ENCODE assay signal across 8 mouse cellular contexts in genomic region chr1:134082987-134083516, GRCm38 (mm10). TPM values are rescaled to one million over a fixed set of nuclear protein-coding genes. Genes with fewer than 3 reads are reported as not detected.
DNase-seq lines count a peak whose midpoint lies in the region; ATAC-seq lines count a peak whose summit lies in the region.

No protein-coding gene starts in this region.

- intact Hi-C loops in heart, postnatal 25 days (cut with DNase I) = loop anchor here (1.0 kb wide), 1 partner anchor 9 kb away; no protein-coding TSS in a partner anchor

- no peak for ATAC-seq in megakaryocyte-erythroid progenitor cell, adult 5-6 weeks (replicated peaks; ENCODE audit: low FRiP score, low TSS enrichment, poor library complexity, severe bottlenecking)

- peak; percentile 97 for DNase-seq in heart, adult 11 months
- no peak for DNase-seq in heart, postnatal 25 days (ENCODE audit: low spot score)
- DNase-seq in CD4-positive helper T cell, adult 2 months (ENCODE audit: low read depth, low spot score) = peak; percentile 58
- DNase-seq in adrenal gland, postnatal 36 days = peak; percentile 76 to 82
- DNase-seq in heart, adult 8-10 months (ENCODE audit: low spot score) = peak; percentile 77
- DNase-seq in left cerebral cortex, adult 9 months (ENCODE audit: low spot score in 2 of 2) = peak; percentile 88 to 92
- DNase-seq in right cerebral cortex, postnatal 14 days = peak; percentile 73

RNA-seq across cellular contexts. Expression of gene Btg2, which starts 4.1 kb away (rescaled TPM):
- 10 to 100 TPM; 25.7 to 29.2 TPM for total RNA-seq in heart, postnatal 25 days (2021)
- 10 to 100 TPM; 38.7 to 39.1 TPM for total RNA-seq in adrenal gland, postnatal 36 days (2021)
- total RNA-seq in heart, adult 8-10 months (2022) = 10 to 100 TPM; 18.3 to 35.3 (median 28.0) TPM
- 2.0 and 3.9 TPM in 2 replicates for total RNA-seq in megakaryocyte-erythroid progenitor cell, adult 5-6 weeks (2014; fragmentation: Nextera tagmentation)
- total RNA-seq in megakaryocyte-erythroid progenitor cell, adult 5-6 weeks (2017) = 58.5 and 61.6 TPM in 2 replicates

RNA-seq across cellular contexts. Expression of gene Chit1, which starts 28.0 kb away (rescaled TPM):
- total RNA-seq in heart, postnatal 25 days (2021) = not detected
- total RNA-seq in adrenal gland, postnatal 36 days (2021) = not detected
- total RNA-seq in heart, adult 8-10 months (2022) = not detected
- not detected in 2 replicates for total RNA-seq in megakaryocyte-erythroid progenitor cell, adult 5-6 weeks (2014; fragmentation: Nextera tagmentation)
- total RNA-seq in megakaryocyte-erythroid progenitor cell, adult 5-6 weeks (2017) = not detected in 2 replicates

RNA-seq across cellular contexts. Expression of gene Fmod, which starts 46.0 kb away (rescaled TPM):
- 10 to 100 TPM; 11.6 to 12.1 TPM for total RNA-seq in heart, postnatal 25 days (2021)
- total RNA-seq in adrenal gland, postnatal 36 days (2021) = 1 to 10 TPM; 9.3 to 9.8 TPM
- total RNA-seq in heart, adult 8-10 months (2022) = 10 to 100 TPM in 1 of 4 experiments, 1 to 10 TPM in 3; 5.9 to 14.1 (median 8.2) TPM
- not detected in 2 replicates for total RNA-seq in megakaryocyte-erythroid progenitor cell, adult 5-6 weeks (2014; fragmentation: Nextera tagmentation)
- not detected in 2 replicates for total RNA-seq in megakaryocyte-erythroid progenitor cell, adult 5-6 weeks (2017)

Comparison
In these comparisons a context has a peak if more than half of its experiments do, and no peak if none do; other contexts are left out.
1. RNA of gene Fmod, which starts 46.0 kb away (total RNA-seq): 11.6 to 12.1 TPM in heart, postnatal 25 days, 9.3 to 9.8 TPM in adrenal gland, postnatal 36 days and 5.9 to 14.1 TPM in heart, adult 8-10 months; not detected in megakaryocyte-erythroid progenitor cell, adult 5-6 weeks; every median in the first group is over 4 times any median in the second.